Mouse (Mus musculus) heart, postnatal 0 days (tissue): Measurements from ENCODE around the gene Gm8439.

Source experiments
- CTCF ChIP-seq: IDR thresholded peaks from 2 replicates; pipeline ENCODE4 v1.5.1; 2016; ENCODE audit warnings: antibody characterized with exemption, control low read depth, low read depth
- EP300 ChIP-seq: IDR thresholded peaks from 2 replicates; pipeline ENCODE4 v1.6.1; 2016; ENCODE audit warnings: antibody characterized with exemption, low read depth

DNA sequence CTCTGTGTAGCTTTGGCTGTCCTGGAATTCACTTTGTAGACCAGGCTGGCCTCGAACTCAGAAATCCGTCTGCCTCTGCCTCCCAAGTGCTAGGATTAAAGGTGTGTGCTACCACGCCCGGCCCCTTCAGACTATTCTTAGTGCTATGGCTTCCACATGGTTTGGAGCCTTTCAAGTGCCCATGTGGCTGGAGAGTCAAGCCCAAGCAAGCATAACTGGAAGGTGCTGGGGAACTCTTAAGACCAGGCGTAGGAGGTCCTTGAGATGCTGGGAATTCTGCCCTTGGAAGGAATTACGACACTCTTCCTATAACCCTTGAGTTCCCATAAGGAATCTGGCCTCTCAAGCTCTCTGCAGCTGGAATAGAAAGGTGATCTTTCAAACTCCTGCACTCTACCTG, 32.0 kb upstream of the Gm8439 start:
- TF ChIP-seq CTCF (no peak), EP300 (no peak)
